Mouse (Mus musculus): Measurements from ENCODE around the gene Atp6v0a4. TPM values are rescaled to one million over a fixed set of nuclear protein-coding genes. Genes with fewer than 3 reads are reported as not detected.
A peak's percentile ranks its signal among the peaks of the same experiment; 100 is the strongest.

The Atp6v0a4 gene
- polyA plus RNA-seq, 1 experiment from 2014 or later: 0.22 TPM

DNA sequence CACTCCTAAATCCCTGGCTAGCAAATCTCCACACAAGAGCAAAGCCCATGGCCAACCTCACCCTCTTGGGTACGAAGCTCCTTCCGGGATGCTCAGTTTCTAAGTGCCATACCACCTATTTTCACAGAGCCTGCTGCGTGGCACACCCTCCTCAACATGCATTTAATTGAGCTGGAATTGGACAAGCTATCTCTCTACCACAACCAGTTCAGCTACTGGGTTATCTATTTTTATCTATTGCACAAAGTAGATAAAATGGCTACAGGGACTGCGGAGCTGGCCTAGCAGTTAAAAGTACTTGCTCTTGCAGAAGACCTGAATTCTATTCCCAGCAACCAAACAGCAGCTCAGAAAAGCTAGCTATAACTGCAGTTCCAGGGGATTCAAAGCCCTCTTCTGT lies 53.1 kb downstream of the Atp6v0a4 start:
- no peak overlapping the region for H3K4me2 ChIP-seq (replicated peaks)
- no peak overlapping the region for H3K9ac ChIP-seq
- no peaks in the 10 kb centered on the region for H3K36me3 ChIP-seq
- H3K9me3 ChIP-seq: no peaks in the 10 kb centered on the region
- no peaks in the 10 kb centered on the region for H3K4me1 ChIP-seq
- 95% methylated on average over 4 of the region's 4 CpGs for WGBS
- ATAC-seq (ENCODE audit: insufficient number of reproducible peaks, insufficient read depth, low FRiP score, low TSS enrichment): no peak
- H3K4me3 ChIP-seq: no peak overlapping the region
- H3K27me3 ChIP-seq: no peaks in the 10 kb centered on the region
- no peak overlapping the region for H3K27ac ChIP-seq

DNA sequence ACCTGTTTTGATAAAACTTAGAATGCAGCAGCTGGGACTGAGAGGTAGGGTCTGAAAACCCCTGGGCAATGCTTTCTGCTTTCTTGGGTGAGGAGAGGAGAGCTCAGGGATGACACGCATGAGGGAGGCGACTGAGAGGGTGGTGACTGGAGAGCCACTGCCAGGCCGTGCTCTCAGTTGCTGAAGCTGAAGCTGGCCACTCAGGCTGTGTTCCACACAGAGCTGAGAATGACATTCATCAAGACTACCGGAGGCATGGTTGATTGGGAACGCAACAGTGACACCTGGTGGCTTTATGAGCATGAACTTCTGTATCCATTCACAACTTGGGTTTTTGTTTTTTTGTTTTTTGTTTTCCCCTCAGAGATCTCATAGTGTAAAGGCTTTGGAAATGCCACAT lies 58.2 kb downstream of the Atp6v0a4 start:
- WGBS: 3% methylated on average over 5 of the region's 5 CpGs
- no peak overlapping the region for H3K9ac ChIP-seq
- H3K27ac ChIP-seq: no peak overlapping the region
- 0 out of 2 replicates have a peak, but pooled peaks have one; percentile 56 for ATAC-seq (ENCODE audit: insufficient number of reproducible peaks, insufficient read depth, low FRiP score, low TSS enrichment)
- no peaks in the 10 kb centered on the region for H3K4me1 ChIP-seq
- no peaks in the 10 kb centered on the region for H3K27me3 ChIP-seq
- H3K4me2 ChIP-seq (replicated peaks): no peak overlapping the region
- no peaks in the 10 kb centered on the region for H3K36me3 ChIP-seq
- H3K9me3 ChIP-seq: peaks cover 3% of the 10 kb centered on the region; the same call in 1 of the 2 replicates
- H3K4me3 ChIP-seq: no peak overlapping the region

DNA sequence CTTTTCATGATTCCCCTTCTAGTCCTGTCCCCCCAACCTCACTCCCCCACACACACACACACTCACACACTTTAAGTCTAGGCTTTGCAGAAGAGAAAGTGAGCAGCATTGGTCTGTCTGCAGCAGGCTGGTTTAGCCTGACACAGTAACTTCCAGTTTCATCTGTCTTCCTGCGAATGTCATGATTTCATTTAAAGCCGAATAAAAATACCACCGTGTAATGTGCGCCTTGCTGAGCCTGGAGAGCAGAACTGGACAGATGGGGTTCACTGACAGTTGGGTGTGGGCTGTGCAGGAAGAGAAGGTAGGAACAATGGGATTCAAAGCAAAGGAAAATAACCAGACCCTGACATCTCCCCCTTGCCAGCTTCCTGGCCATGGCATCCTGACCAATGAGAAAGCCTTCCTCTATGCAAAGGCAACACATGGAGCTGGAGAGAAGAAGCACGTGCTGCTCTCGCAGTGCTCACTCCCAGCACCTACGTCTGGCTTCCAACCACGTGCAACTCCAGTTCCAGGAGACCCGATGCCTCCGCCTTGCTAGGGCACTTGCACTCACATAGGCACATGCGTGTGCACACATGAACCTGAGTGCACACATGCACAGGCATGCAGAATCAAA lies 58.8 kb downstream of the Atp6v0a4 start:
- Histone ChIP-seq H3K9ac (no peak overlapping the region), H3K4me2 (replicated peaks) (no peak overlapping the region), H3K9me3 (peaks cover 3% of the 10 kb centered on the region; the same call in 1 of the 2 replicates), H3K36me3 (no peaks in the 10 kb centered on the region), H3K4me1 (no peaks in the 10 kb centered on the region), H3K4me3 (no peak overlapping the region), H3K27me3 (no peaks in the 10 kb centered on the region), H3K27ac (no peak overlapping the region)
- 73% methylated on average over 11 of the region's 11 CpGs for WGBS
- peak; percentile 28; the same call in 1 of the 2 replicates for ATAC-seq (ENCODE audit: insufficient number of reproducible peaks, insufficient read depth, low FRiP score, low TSS enrichment)

DNA sequence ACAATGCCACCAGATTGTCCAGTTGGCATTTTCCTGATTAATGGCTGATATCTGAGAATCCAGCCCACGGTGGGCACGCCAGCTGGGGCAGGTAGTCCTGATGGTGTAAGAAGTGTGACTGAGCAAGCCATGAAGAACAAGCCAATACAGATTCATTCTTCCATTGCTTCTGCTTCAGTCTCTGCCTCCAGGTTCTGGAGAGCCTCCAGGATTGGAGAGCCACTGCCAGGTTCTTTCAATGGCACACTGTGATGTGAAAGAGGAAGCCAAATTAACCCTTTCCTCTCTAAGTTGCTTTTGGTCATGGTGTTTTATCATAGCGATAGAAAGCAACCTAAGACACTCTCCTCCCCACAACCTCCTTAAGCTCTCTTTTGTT lies 59.3 kb downstream of the Atp6v0a4 start:
- Histone ChIP-seq H3K4me3 (no peak overlapping the region), H3K9me3 (peaks cover 3% of the 10 kb centered on the region; the same call in 1 of the 2 replicates), H3K36me3 (no peaks in the 10 kb centered on the region), H3K27me3 (no peaks in the 10 kb centered on the region), H3K27ac (no peak overlapping the region), H3K4me2 (replicated peaks) (no peak overlapping the region), H3K4me1 (no peaks in the 10 kb centered on the region), H3K9ac (no peak overlapping the region)
- 75% methylated on average over 3 of the region's 3 CpGs for WGBS
- no peak for ATAC-seq (ENCODE audit: insufficient number of reproducible peaks, insufficient read depth, low FRiP score, low TSS enrichment)

DNA sequence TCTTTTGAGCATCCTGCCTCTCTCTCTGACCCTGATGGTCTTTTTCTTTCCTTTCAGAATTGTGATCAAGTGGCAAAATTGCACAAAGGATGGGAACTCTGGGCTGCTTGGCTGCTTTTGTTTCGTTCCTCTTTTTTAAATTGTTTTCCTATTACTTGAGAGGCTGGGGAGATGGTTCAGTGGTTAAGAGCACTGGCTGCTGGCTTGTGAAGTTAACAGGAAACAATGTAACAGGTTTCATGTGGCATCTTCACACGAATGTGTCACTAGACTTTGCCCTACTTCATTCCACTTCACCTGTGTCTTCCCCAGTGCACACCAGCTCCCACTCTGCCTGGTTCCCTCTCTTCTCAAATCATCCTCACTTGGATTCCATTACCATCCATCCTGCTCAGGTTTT lies 59.8 kb downstream of the Atp6v0a4 start:
- Histone ChIP-seq H3K27ac (no peak overlapping the region), H3K4me3 (no peak overlapping the region), H3K36me3 (no peaks in the 10 kb centered on the region), H3K27me3 (no peaks in the 10 kb centered on the region), H3K9me3 (peaks cover 3% of the 10 kb centered on the region; the same call in 1 of the 2 replicates), H3K9ac (no peak overlapping the region), H3K4me2 (replicated peaks) (no peak overlapping the region), H3K4me1 (no peaks in the 10 kb centered on the region)
- no peak for ATAC-seq (ENCODE audit: insufficient number of reproducible peaks, insufficient read depth, low FRiP score, low TSS enrichment)
- 63% methylated on average over 2 of the region's 2 CpGs for WGBS

DNA sequence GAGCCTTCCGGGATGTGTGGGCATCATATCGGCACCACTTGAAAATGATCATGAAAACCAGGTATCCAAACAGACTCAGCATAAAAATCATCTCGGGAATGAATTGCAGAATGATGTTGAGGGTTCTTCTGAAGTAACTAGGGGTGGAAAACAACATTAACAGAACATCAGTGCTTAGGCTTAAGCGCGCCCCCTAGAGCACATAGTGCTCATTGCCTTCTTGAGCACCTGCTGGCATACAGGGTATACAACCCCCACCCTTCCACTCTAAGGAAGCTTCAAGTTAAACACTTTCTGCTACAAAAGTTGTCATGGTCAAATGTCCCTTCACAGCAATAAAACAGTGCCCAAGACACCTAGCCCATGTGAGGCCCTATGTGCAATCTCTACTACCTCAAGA lies 65.6 kb downstream of the Atp6v0a4 start:
- no peaks in the 10 kb centered on the region for H3K27me3 ChIP-seq
- no peak overlapping the region for H3K4me2 ChIP-seq (replicated peaks)
- H3K36me3 ChIP-seq: no peaks in the 10 kb centered on the region
- no peak overlapping the region for H3K4me3 ChIP-seq
- no peak overlapping the region for H3K27ac ChIP-seq
- no peak overlapping the region for H3K9ac ChIP-seq
- H3K4me1 ChIP-seq: no peaks in the 10 kb centered on the region
- H3K9me3 ChIP-seq: peaks cover 3% of the 10 kb centered on the region; the same call in 1 of the 2 replicates
- no peak for ATAC-seq (ENCODE audit: insufficient number of reproducible peaks, insufficient read depth, low FRiP score, low TSS enrichment)
- WGBS: 57% methylated on average over 5 of the region's 5 CpGs

DNA sequence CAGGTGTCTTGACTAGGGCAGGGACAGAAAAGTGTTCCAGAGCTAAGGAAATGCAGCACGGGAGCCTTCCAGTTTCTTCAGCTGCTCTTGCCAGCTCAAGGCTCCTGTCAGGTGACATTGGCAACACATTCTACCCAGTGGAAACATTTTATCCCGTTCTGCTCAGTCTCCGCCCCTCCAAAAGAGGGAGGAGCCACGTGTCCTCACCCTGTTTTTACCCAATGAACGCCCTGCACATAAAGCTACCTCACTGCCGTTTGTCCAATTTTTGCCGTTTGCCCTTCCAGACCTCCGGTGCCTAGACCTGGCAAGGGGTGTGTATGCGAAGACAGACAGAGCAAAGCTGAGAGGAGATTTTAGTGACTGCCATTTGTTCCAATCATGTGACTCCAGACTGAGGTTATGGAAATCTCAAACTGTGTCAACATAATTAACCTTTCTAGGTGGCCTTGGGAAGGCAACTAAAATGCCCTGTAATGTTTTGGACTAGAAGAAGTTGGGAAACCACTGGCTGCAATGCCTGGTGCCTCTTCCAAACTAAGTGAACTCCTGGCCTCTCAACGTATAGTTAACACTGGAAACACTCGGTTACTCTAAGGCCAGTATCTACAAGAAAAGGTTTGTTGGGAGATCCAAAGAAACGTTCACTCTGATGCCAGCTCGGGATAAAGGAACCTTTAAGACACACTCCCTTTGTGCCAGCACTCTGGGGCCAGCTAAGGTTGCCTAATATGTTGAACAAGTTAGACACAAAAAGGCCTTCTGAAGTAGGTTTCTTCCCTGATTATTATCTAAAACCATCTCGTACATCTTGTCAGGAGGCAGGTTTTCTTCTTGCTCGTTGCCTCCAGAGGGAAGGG lies 68.7 kb downstream of the Atp6v0a4 start:
- H3K36me3 ChIP-seq: no peaks in the 10 kb centered on the region
- WGBS: 80% methylated on average over 15 of the region's 15 CpGs
- H3K9ac ChIP-seq: no peak overlapping the region
- no peaks in the 10 kb centered on the region for H3K4me1 ChIP-seq
- ATAC-seq (ENCODE audit: insufficient number of reproducible peaks, insufficient read depth, low FRiP score, low TSS enrichment): no peak
- H3K27me3 ChIP-seq: no peaks in the 10 kb centered on the region
- no peak overlapping the region for H3K4me2 ChIP-seq (replicated peaks)
- no peak overlapping the region for H3K4me3 ChIP-seq
- H3K27ac ChIP-seq: no peak overlapping the region
- no peaks in the 10 kb centered on the region for H3K9me3 ChIP-seq

DNA sequence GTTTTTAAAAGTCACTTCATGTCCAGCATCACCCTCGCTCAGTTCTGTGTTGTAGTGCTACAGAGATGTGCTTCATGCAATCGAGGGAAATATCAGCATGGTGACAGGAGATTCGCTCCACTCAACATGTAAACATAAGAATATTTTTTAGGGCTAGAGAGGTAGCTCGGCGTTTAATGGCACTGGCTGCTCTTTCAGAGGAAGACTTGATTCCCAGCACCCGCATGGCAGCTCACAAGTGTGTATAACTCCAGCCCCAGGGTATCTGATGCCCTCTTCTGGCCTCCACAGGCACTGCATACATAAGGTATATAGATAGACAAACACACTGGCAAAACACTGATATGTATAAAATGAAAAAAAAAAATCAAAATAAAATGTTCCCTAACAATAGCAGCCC lies 74.8 kb downstream of the Atp6v0a4 start:
- ATAC-seq (ENCODE audit: insufficient number of reproducible peaks, insufficient read depth, low FRiP score, low TSS enrichment): no peak
- peaks cover 13% of the 10 kb centered on the region for H3K4me1 ChIP-seq
- H3K27me3 ChIP-seq: no peaks in the 10 kb centered on the region
- WGBS: 95% methylated on average over 6 of the region's 6 CpGs
- no peaks in the 10 kb centered on the region for H3K36me3 ChIP-seq
- H3K4me3 ChIP-seq: no peak overlapping the region
- no peaks in the 10 kb centered on the region for H3K9me3 ChIP-seq
- no peak overlapping the region for H3K4me2 ChIP-seq (replicated peaks)
- H3K27ac ChIP-seq: no peak overlapping the region
- no peak overlapping the region for H3K9ac ChIP-seq

DNA sequence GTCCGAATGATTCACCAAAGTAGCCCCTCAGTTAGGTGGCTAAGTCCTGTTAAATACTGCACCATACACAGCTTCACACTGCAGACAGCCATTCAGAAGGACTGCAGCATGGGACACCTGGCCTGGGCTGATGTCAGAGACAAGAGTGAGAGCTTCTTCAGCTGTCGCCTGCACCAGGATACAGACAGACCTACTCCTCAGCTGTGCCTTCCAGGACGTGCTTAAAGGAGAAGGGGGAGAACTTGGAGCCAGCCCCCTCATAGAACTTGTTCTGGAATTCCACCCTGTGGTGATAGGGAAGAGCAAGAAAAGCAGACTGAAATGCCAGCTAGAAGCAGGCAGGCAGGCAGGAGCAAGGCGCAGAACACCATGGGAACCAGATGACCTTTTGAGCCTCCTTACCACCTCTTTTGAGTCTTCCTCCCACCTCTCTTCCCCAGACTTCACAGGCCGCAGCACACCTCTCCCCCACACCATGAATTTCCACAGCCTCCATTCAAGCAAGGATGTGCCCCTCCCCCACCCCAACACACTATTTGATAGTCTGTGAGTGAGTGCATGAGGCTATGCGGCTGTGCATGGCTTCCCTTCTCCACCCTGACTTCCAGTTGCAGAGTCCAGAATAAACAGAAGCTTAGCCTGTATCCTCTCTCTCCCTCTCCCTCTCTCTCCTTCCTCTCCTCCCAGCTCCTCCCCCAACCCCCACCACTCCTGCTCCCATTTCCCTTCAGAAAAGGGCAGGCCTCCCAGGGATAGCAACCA lies 75.4 kb downstream of the Atp6v0a4 start:
- Histone ChIP-seq H3K4me3 (no peak overlapping the region), H3K9ac (no peak overlapping the region), H3K27ac (no peak overlapping the region), H3K9me3 (no peaks in the 10 kb centered on the region), H3K36me3 (no peaks in the 10 kb centered on the region), H3K4me2 (replicated peaks) (no peak overlapping the region), H3K4me1 (peaks cover 13% of the 10 kb centered on the region), H3K27me3 (no peaks in the 10 kb centered on the region)
- 55% methylated on average over 6 of the region's 6 CpGs for WGBS
- ATAC-seq (ENCODE audit: insufficient number of reproducible peaks, insufficient read depth, low FRiP score, low TSS enrichment): no peak

DNA sequence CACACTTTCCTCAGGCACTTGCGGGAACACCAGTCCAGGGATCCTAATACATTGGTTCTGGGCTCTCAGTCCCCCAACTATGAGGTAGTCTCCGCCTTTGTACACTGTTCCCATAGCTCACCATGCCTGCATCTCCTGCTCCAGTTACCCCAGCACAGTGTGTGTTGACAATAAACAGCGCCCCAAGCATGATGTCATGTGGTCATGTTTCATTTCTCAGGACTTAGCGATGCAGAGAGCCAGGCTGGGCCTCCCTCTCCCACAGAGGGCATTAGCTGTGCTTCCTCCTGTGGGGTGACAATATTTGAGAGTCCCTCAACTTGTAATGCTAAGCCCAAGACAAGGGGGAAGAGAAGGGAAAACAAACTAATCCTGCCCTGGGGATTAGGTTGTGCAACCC lies 76.4 kb downstream of the Atp6v0a4 start:
- no peaks in the 10 kb centered on the region for H3K9me3 ChIP-seq
- no peak overlapping the region for H3K4me3 ChIP-seq
- peaks cover 13% of the 10 kb centered on the region for H3K4me1 ChIP-seq
- ATAC-seq (ENCODE audit: insufficient number of reproducible peaks, insufficient read depth, low FRiP score, low TSS enrichment): no peak
- H3K4me2 ChIP-seq (replicated peaks): no peak overlapping the region
- WGBS: 73% methylated on average over 4 of the region's 4 CpGs
- H3K9ac ChIP-seq: no peak overlapping the region
- no peaks in the 10 kb centered on the region for H3K36me3 ChIP-seq
- 0 out of 2 replicates have a peak overlapping the region, but pooled peaks have one; percentile 7 for H3K27ac ChIP-seq
- H3K27me3 ChIP-seq: no peaks in the 10 kb centered on the region

DNA sequence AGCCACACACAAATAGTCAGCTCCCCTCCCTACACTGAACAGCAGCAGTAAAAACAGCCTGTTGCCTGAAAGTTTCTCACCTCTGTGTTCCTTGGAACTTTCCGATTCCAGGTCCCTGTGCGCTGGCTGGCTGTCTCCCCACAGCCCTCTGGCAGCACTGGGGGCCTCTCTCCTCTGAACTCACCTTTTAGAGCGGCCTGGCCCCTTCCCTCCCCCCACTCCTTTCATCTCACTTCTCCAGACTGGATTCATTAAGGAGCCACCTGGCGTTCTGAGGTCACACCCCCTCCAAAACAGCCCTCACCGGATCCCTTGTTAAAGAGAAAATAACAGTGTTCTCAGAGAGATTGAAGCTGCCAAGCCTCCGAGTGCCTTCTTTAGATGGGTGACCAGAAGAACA lies 77.5 kb downstream of the Atp6v0a4 start, which contains the start of gene Svopl:
Gene Svopl, minus strand, starts transcription at position 159 of the 400 bp plus-strand sequence.
- Histone ChIP-seq H3K9ac (no peak within 1 kb of the TSS; the same call in 1 of the 2 replicates), H3K4me1 (peaks cover 13% of the 10 kb centered on the region), H3K4me2 (replicated peaks) (no peak within 1 kb of the TSS), H3K36me3 (no peaks in the 10 kb centered on the region), H3K27me3 (no peaks in the 10 kb centered on the region), H3K9me3 (no peaks in the 10 kb centered on the region), H3K27ac (peak within 1 kb of the TSS; percentile 37; the same call in 1 of the 2 replicates), H3K4me3 (no peak within 1 kb of the TSS)
- WGBS: 7% methylated on average over 6 of the region's 6 CpGs
- no peak for ATAC-seq (ENCODE audit: insufficient number of reproducible peaks, insufficient read depth, low FRiP score, low TSS enrichment)

Data from embryonic facial prominence, embryonic 12.5 days (tissue).